In genomic region chr3:8143016-8143415, GRCm38 (mm10) we compare ENCODE assay signal across 13 mouse cellular contexts.
"Had no signal": no experiment of that assay in that cellular context is flagged by ENCODE, and none has a peak within 500 bp of the region (broad histone marks: within the 10 kb centered on the region; RNA-seq: fewer than 3 reads in every experiment).

No protein-coding gene starts in this region.

- DNase-seq: kidney, postnatal 25 days; layer of hippocampus, postnatal 36 days; liver; liver, embryonic 13.5 days; liver, postnatal 0 days; lung, postnatal 36 days; midbrain, embryonic 14.5 days; right cerebral cortex, adult 18-20 months; right cerebral cortex, postnatal 25 days; thymus, postnatal 36 days had no signal

- ATAC-seq: liver, postnatal 0 days had no signal

- H3K4me2 ChIP-seq: limb, embryonic 12.5 days; liver, embryonic 13.5 days; neural tube, embryonic 15.5 days had no signal

- H3K27me3 ChIP-seq: limb, embryonic 12.5 days; liver, embryonic 13.5 days; neural tube, embryonic 15.5 days had no signal

- H3K27ac ChIP-seq: limb, embryonic 12.5 days; liver, embryonic 13.5 days; neural tube, embryonic 15.5 days had no signal

- H3K9me3 ChIP-seq: liver, embryonic 13.5 days had no signal

- H3K9ac ChIP-seq: limb, embryonic 12.5 days; liver, embryonic 13.5 days; liver, postnatal 0 days; neural tube, embryonic 15.5 days had no signal

- H3K4me1 ChIP-seq: limb, embryonic 12.5 days; liver, embryonic 13.5 days; neural tube, embryonic 15.5 days had no signal

- H3K4me3 ChIP-seq: limb, embryonic 12.5 days; liver, embryonic 13.5 days; myocyte; neural tube, embryonic 15.5 days had no signal

- H3K36me3 ChIP-seq: limb, embryonic 12.5 days; liver, embryonic 13.5 days; neural tube, embryonic 15.5 days had no signal
